Mouse (Mus musculus) olfactory bulb, adult 2 months (tissue): ENCODE measurements at regions not wholly inside any gene's neighbourhood (a gene's known extent, or its start where the extent isn't known, plus 50 kb on each side); places are given as distances from the start of the nearest gene placed in this dataset.

Experiments
- CTCF ChIP-seq: fragments of 200-500 bp; IDR thresholded peaks from 2 replicates; pipeline ENCODE4 v1.5.1; 2012; ENCODE audit warnings: low read depth, mild to moderate bottlenecking, low read length, moderate library complexity; ENCODE audit not compliant: insufficient read depth
- POLR2A ChIP-seq: fragments of 200-500 bp; IDR thresholded peaks from 2 replicates; pipeline ENCODE4 v1.6.1; 2012; ENCODE audit warnings: mild to moderate bottlenecking, low read depth, low read length, moderate library complexity; ENCODE audit not compliant: insufficient read depth

DNA sequence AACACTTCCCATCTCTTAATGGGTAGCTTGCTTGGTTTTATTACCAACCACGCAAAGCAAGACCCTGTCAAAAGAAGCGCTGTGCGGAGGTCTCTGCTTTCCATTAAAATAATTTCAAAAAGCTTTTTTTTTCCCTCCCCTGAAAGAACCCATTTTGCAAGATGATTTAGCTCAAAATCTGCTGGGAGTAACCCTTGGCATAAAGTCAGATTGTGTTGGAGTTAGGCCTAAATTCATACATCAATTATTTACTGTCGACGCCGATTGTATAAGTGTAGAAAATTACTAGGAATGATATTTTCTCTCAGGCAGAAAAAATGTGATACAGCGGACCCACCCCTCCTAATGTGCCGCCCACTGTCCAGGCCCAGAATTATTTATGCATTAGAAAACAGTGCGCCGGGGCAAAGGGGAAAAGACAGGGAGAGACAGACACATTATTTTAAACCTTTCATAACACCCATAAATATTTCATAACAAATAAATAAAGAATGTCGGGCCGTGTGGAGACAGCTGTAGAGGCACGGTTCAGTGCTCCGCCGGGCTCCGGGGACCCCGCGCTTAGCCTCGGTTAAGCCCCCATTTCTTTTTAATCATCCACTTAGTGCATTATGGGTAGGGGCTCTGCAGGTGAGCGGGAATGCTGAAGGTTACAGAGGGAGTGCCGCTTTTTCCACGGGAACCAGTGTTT is 251.3 kb upstream of the Irx4 start:
- TF ChIP-seq POLR2A (no peak), CTCF (no peak)
